Mouse (Mus musculus) kidney, adult 2 months (tissue): ENCODE data around the gene Bpgm.

Experiments
- CTCF ChIP-seq: fragments of 200-500 bp; conservative IDR thresholded peaks from 2 replicates; pipeline ENCODE4 v1.5.1; 2011; ENCODE audit warnings: low read depth, mild to moderate bottlenecking, control low read depth, low read length, moderate library complexity, mixed read lengths; ENCODE audit not compliant: insufficient read depth, insufficient read length
- POLR2A ChIP-seq: fragments of 200-500 bp; IDR thresholded peaks from one replicate; pipeline ENCODE4 v1.6.1; 2011; ENCODE audit warnings: low read depth, low read length, control low read depth

DNA sequence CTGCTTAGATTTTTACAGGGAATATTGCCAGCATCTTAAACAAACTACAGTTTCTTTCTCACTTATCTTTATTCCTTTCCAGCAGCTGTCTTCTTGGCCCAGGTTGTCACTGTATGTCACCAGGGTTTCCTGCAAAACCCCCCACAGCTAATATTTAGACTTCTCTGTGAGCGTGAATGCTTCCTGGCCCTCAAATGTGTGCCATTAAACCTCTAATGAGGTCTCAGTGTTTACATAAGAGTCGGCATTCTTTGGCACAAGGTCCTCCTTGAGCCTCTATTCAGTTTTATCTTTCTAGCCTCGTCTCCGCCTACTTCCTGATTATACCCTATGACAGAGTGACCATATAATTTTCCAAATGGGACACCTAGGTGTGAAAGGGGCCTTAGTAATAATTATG is 4.7 kb downstream of the Bpgm start:
- TF ChIP-seq CTCF, result no peak
- TF ChIP-seq POLR2A, result no peak
